Comparison of ENCODE assay signal across 23 mouse cellular contexts in genomic region chr16:67526992-67527391, GRCm38 (mm10).
DNase-seq lines count a peak whose midpoint lies in the region; ATAC-seq and TF ChIP-seq lines count a peak whose summit lies in the region.
"Had no signal": no experiment of that assay in that cellular context is flagged by ENCODE, and none has a peak within 500 bp of the region (broad histone marks: within the 10 kb centered on the region; RNA-seq: fewer than 3 reads in every experiment).

No protein-coding gene starts in this region.

- H3K4me3 ChIP-seq in intestine, embryonic 15.5 days (replicated peaks), result no peak overlapping the region
- no peak overlapping the region for H3K4me3 ChIP-seq in intestine, postnatal 0 days (ENCODE audit: low read depth, low read length)
- H3K4me3 ChIP-seq in forebrain, embryonic 16.5 days (replicated peaks; ENCODE audit: low read length), result no peak overlapping the region
- H3K4me3 ChIP-seq: embryonic facial prominence, embryonic 13.5 days; embryonic facial prominence, embryonic 15.5 days; erythroblast, embryonic 14.5 days; forebrain, embryonic 10.5 days; forebrain, embryonic 12.5 days had no signal

- H3K36me3 ChIP-seq in intestine, embryonic 15.5 days, result no peaks in the 10 kb centered on the region
- no peaks in the 10 kb centered on the region for H3K36me3 ChIP-seq in intestine, postnatal 0 days (ENCODE audit: control insufficient read depth, insufficient read depth)
- H3K36me3 ChIP-seq in forebrain, embryonic 16.5 days (ENCODE audit: control insufficient read depth, insufficient read depth), result no peaks in the 10 kb centered on the region
- H3K36me3 ChIP-seq: embryonic facial prominence, embryonic 13.5 days; embryonic facial prominence, embryonic 15.5 days; forebrain, embryonic 10.5 days; forebrain, embryonic 12.5 days had no signal

- H3K9ac ChIP-seq in intestine, embryonic 15.5 days, result no peak overlapping the region
- no peak overlapping the region for H3K9ac ChIP-seq in intestine, postnatal 0 days (ENCODE audit: low read depth, low read length)
- no peak overlapping the region for H3K9ac ChIP-seq in forebrain, embryonic 16.5 days (replicated peaks; ENCODE audit: low read depth, low read length)
- H3K9ac ChIP-seq: embryonic facial prominence, embryonic 13.5 days; embryonic facial prominence, embryonic 15.5 days; forebrain, embryonic 12.5 days; forebrain, postnatal 0 days had no signal

- ATAC-seq in intestine, embryonic 15.5 days, result peak; percentile 47
- peak; percentile 59; the same call in 1 of the 2 replicates for ATAC-seq in intestine, postnatal 0 days
- ATAC-seq in forebrain, embryonic 16.5 days, result no peak
- ATAC-seq: activated CD4-positive, CD25-positive, alpha-beta regulatory T cell, adult 4 months; forebrain, embryonic 14.5 days; forebrain, postnatal 0 days; Patski had no signal

- no peak for TF ChIP-seq CTCF in intestine, postnatal 0 days (IDR thresholded peaks at IDR 0.05; ENCODE audit: low read depth)

- no peaks in the 10 kb centered on the region for H3K4me1 ChIP-seq in intestine, embryonic 15.5 days (replicated peaks)
- H3K4me1 ChIP-seq in intestine, postnatal 0 days (replicated peaks; ENCODE audit: control insufficient read depth, insufficient read depth, low read length), result no peaks in the 10 kb centered on the region
- no peaks in the 10 kb centered on the region for H3K4me1 ChIP-seq in forebrain, embryonic 16.5 days (replicated peaks; ENCODE audit: control insufficient read depth, insufficient read depth, low read length)
- H3K4me1 ChIP-seq: embryonic facial prominence, embryonic 13.5 days; embryonic facial prominence, embryonic 15.5 days; forebrain, embryonic 10.5 days; forebrain, embryonic 12.5 days had no signal

- DNase-seq in MEL-GATA-1-ER (ENCODE audit: extremely low read depth, low read depth), result peak; percentile 1
- no peak for DNase-seq in cerebellum, adult 11-12 months
- DNase-seq: adrenal gland, adult 8-10 months; adrenal gland, postnatal 14 days; adrenal gland, postnatal 36 days; cerebellum, adult 18-20 months; cerebellum, adult 8-10 months; cerebellum, adult 9-11 months; cerebellum, postnatal 14 days; cerebellum, postnatal 36 days; embryo, embryonic 11 days; forebrain, postnatal 0 days had no signal

- H3K27ac ChIP-seq in intestine, embryonic 15.5 days, result no peak overlapping the region
- H3K27ac ChIP-seq in intestine, postnatal 0 days (ENCODE audit: low read depth, low read length), result no peak overlapping the region
- no peak overlapping the region for H3K27ac ChIP-seq in forebrain, embryonic 16.5 days (ENCODE audit: low read length)
- H3K27ac ChIP-seq: embryonic facial prominence, embryonic 13.5 days; embryonic facial prominence, embryonic 15.5 days; forebrain, embryonic 10.5 days; forebrain, embryonic 12.5 days had no signal

- no peaks in the 10 kb centered on the region for H3K27me3 ChIP-seq in intestine, embryonic 15.5 days (replicated peaks)
- no peaks in the 10 kb centered on the region for H3K27me3 ChIP-seq in intestine, postnatal 0 days (replicated peaks; ENCODE audit: control insufficient read depth, insufficient read depth, low read length)
- no peaks in the 10 kb centered on the region for H3K27me3 ChIP-seq in forebrain, embryonic 16.5 days (replicated peaks; ENCODE audit: control insufficient read depth, insufficient read depth, low read length)
- H3K27me3 ChIP-seq: embryonic facial prominence, embryonic 13.5 days; embryonic facial prominence, embryonic 15.5 days; forebrain, embryonic 12.5 days had no signal

- 64% methylated on average over 1 of the region's 1 CpGs for WGBS in intestine, embryonic 15.5 days
- 55% methylated on average over 1 of the region's 1 CpGs for WGBS in intestine, postnatal 0 days
- 89% methylated on average over 1 of the region's 1 CpGs for WGBS in forebrain, embryonic 16.5 days

- no peak overlapping the region for H3K4me2 ChIP-seq in intestine, embryonic 15.5 days (replicated peaks)
- H3K4me2 ChIP-seq in intestine, postnatal 0 days (replicated peaks; ENCODE audit: low read depth), result no peak overlapping the region
- no peak overlapping the region for H3K4me2 ChIP-seq in forebrain, embryonic 16.5 days (ENCODE audit: low read length)
- H3K4me2 ChIP-seq: embryonic facial prominence, embryonic 13.5 days; embryonic facial prominence, embryonic 15.5 days; forebrain, embryonic 12.5 days had no signal

- no peaks in the 10 kb centered on the region for H3K9me3 ChIP-seq in intestine, embryonic 15.5 days
- no peaks in the 10 kb centered on the region for H3K9me3 ChIP-seq in intestine, postnatal 0 days (ENCODE audit: control insufficient read depth)
- H3K9me3 ChIP-seq in forebrain, embryonic 16.5 days (ENCODE audit: control insufficient read depth, low read length), result no peaks in the 10 kb centered on the region
- H3K9me3 ChIP-seq: embryonic facial prominence, embryonic 13.5 days; embryonic facial prominence, embryonic 15.5 days; forebrain, embryonic 10.5 days; forebrain, embryonic 12.5 days had no signal
